Comparison of ENCODE assay signal across 9 mouse cellular contexts in the genomic region with DNA sequence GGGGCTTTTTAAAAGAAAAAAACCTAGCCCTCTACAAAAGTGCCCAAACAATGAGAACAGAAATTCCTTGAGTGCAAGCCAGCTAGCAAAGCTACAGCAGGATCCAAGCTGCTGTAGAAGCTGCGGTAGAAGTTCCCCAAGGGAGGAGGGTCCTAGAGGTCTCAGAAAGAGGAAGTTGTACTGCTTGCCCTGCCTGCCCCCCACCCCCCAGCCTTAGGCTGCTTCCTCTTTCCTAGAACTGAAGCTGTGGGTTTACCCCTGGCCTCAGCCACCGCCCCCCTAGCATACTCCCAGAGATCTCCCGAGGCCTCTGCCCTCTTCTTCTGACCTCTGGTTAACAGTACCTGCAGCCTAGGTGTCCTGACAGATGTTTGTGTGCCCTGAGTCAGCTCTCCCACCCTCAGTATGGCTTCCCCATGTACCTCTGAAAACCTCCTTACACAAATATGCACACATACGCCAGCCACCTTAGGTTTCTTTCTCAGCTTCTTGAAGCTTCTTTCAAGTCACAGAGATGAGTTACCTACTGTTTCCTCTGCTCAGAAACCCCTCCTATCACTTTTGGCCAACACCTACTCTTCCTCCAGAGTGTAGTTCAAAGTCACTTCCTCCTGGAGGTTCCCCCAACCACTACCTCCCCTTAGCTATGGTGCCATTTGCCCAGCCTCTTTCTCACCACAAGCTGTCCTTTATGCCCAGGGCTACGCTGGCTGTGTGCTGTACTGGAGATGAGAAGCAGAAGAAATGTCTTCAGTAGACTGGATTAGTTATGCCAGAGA. TPM values are rescaled to one million over a fixed set of nuclear protein-coding genes. Genes with fewer than 3 reads are reported as not detected.
A peak's percentile ranks its signal among the peaks of the same experiment; 100 is the strongest.
DNase-seq lines count a peak whose midpoint lies in the region; ATAC-seq and TF ChIP-seq lines count a peak whose summit lies in the region.
"Had no signal": no experiment of that assay in that cellular context is flagged by ENCODE, and none has a peak within 500 bp of the region (broad histone marks: within the 10 kb centered on the region; RNA-seq: fewer than 3 reads in every experiment).

No protein-coding gene starts in this region.

- no peaks in the 10 kb centered on the region for H3K36me3 ChIP-seq in midbrain, embryonic 14.5 days (ENCODE audit: control insufficient read depth, insufficient read depth, low read length)
- no peaks in the 10 kb centered on the region for H3K36me3 ChIP-seq in midbrain, embryonic 13.5 days
- no peaks in the 10 kb centered on the region for H3K36me3 ChIP-seq in splenic B cell, adult 2 months (ENCODE audit: control insufficient read depth, insufficient read depth, low read length, poor library complexity, severe bottlenecking)
- H3K36me3 ChIP-seq in midbrain, postnatal 0 days (ENCODE audit: insufficient read depth, low read length) = no peaks in the 10 kb centered on the region
- H3K36me3 ChIP-seq: midbrain, embryonic 12.5 days had no signal

- H3K4me1 ChIP-seq in midbrain, embryonic 14.5 days (ENCODE audit: control insufficient read depth, insufficient read depth, low read length) = peaks cover 4% of the 10 kb centered on the region; the same call in 1 of the 2 replicates
- peaks cover 17% of the 10 kb centered on the region for H3K4me1 ChIP-seq in midbrain, embryonic 13.5 days (replicated peaks)
- no peaks in the 10 kb centered on the region for H3K4me1 ChIP-seq in lung, adult 2 months (ENCODE audit: control insufficient read depth, insufficient read depth, low read length)
- H3K4me1 ChIP-seq in midbrain, postnatal 0 days (ENCODE audit: insufficient read depth, low read length) = peaks cover 3% of the 10 kb centered on the region; the same call in 1 of the 2 replicates

- 73% methylated on average over 5 of the region's 5 CpGs for WGBS in midbrain, embryonic 14.5 days
- WGBS in midbrain, embryonic 13.5 days = 80% methylated on average over 5 of the region's 5 CpGs
- 43% methylated on average over 5 of the region's 5 CpGs for WGBS in lung, adult 2 months
- WGBS in midbrain, postnatal 0 days = 68% methylated on average over 5 of the region's 5 CpGs

- TF ChIP-seq CTCF in lung, adult 2 months (IDR thresholded peaks at IDR 0.05; ENCODE audit: insufficient read depth, low read length) = no peak
- TF ChIP-seq CTCF in midbrain, postnatal 0 days (IDR thresholded peaks at IDR 0.05) = no peak

- H3K9ac ChIP-seq in midbrain, embryonic 14.5 days (replicated peaks; ENCODE audit: low read length) = no peak overlapping the region
- no peak overlapping the region for H3K9ac ChIP-seq in midbrain, embryonic 13.5 days (replicated peaks)
- H3K9ac ChIP-seq in midbrain, postnatal 0 days (replicated peaks; ENCODE audit: low read length, poor library complexity, severe bottlenecking) = no peak overlapping the region
- H3K9ac ChIP-seq: midbrain, embryonic 12.5 days had no signal

- 0 out of 2 replicates have a peak, but pooled peaks have one; percentile 7 for TF ChIP-seq POLR2A in lung, adult 2 months (IDR thresholded peaks at IDR 0.05; ENCODE audit: borderline replicate concordance, extremely low read depth, low read depth, low read length)

- H3K27me3 ChIP-seq in midbrain, embryonic 14.5 days (ENCODE audit: control insufficient read depth, insufficient read depth, low read length) = no peaks in the 10 kb centered on the region
- no peaks in the 10 kb centered on the region for H3K27me3 ChIP-seq in midbrain, embryonic 13.5 days
- no peaks in the 10 kb centered on the region for H3K27me3 ChIP-seq in splenic B cell, adult 2 months (ENCODE audit: control insufficient read depth, insufficient read depth, low read length, poor library complexity, severe bottlenecking)
- H3K27me3 ChIP-seq in midbrain, postnatal 0 days (ENCODE audit: insufficient read depth, low read length) = no peaks in the 10 kb centered on the region
- H3K27me3 ChIP-seq: midbrain, embryonic 12.5 days had no signal

- H3K9me3 ChIP-seq in midbrain, embryonic 14.5 days (ENCODE audit: control insufficient read depth, low read length) = no peaks in the 10 kb centered on the region
- no peaks in the 10 kb centered on the region for H3K9me3 ChIP-seq in midbrain, embryonic 13.5 days
- no peaks in the 10 kb centered on the region for H3K9me3 ChIP-seq in midbrain, postnatal 0 days (ENCODE audit: low read length)
- H3K9me3 ChIP-seq: midbrain, embryonic 12.5 days had no signal

- no peak overlapping the region for H3K4me2 ChIP-seq in midbrain, embryonic 14.5 days (ENCODE audit: low read length)
- no peak overlapping the region for H3K4me2 ChIP-seq in midbrain, embryonic 13.5 days (replicated peaks)
- H3K4me2 ChIP-seq in midbrain, postnatal 0 days (ENCODE audit: low read depth, low read length, poor library complexity, severe bottlenecking) = no peak overlapping the region
- H3K4me2 ChIP-seq: midbrain, embryonic 12.5 days had no signal

- no peak overlapping the region for H3K4me3 ChIP-seq in midbrain, embryonic 14.5 days (replicated peaks; ENCODE audit: low read depth, low read length)
- H3K4me3 ChIP-seq in midbrain, embryonic 13.5 days (replicated peaks) = no peak overlapping the region
- H3K4me3 ChIP-seq in lung, adult 2 months (replicated peaks; ENCODE audit: extremely low read depth, low read depth, low read length) = no peak overlapping the region
- no peak overlapping the region for H3K4me3 ChIP-seq in midbrain, postnatal 0 days (ENCODE audit: low read depth, low read length)
- H3K4me3 ChIP-seq: midbrain, embryonic 12.5 days had no signal

- H3K27ac ChIP-seq in midbrain, embryonic 14.5 days (replicated peaks; ENCODE audit: low read depth, low read length) = no peak overlapping the region
- H3K27ac ChIP-seq in midbrain, embryonic 13.5 days = no peak overlapping the region
- H3K27ac ChIP-seq in midbrain, postnatal 0 days (ENCODE audit: low read depth, low read length) = no peak overlapping the region
- H3K27ac ChIP-seq: midbrain, embryonic 12.5 days had no signal

- no peak for ATAC-seq in midbrain, embryonic 14.5 days (ENCODE audit: low FRiP score, low TSS enrichment)
- no peak for ATAC-seq in midbrain, embryonic 13.5 days
- ATAC-seq in midbrain, postnatal 0 days (ENCODE audit: low FRiP score) = no peak

- intact Hi-C loops in heart, postnatal 14 days (cut with DNase I) = no loop called here

- DNase-seq in midbrain, embryonic 14.5 days = peak; percentile 20
- peak; percentile 39 to 49 for DNase-seq in heart, postnatal 14 days
- no peak for DNase-seq in lung, adult 2 months
- DNase-seq in splenic B cell, adult 2 months (ENCODE audit: low read depth, low spot score) = peak; percentile 93
- no peak for DNase-seq in midbrain, postnatal 0 days (ENCODE audit: low spot score)
- DNase-seq in cerebellum, adult 11 months = no peak
- no peak for DNase-seq in frontal cortex, adult 2 months (ENCODE audit: extremely low spot score in 1 of 2, low spot score in 1 of 2)

RNA-seq across cellular contexts. Expression of a gene that starts 7.3 kb away (rescaled TPM):
- 3.9 and 4.5 TPM in 2 replicates for polyA plus RNA-seq in midbrain, embryonic 14.5 days (2014; fragmentation: Nextera tagmentation; extraction: Ambion mirVana)
- 2.7 and 3.5 TPM in 2 replicates for polyA plus RNA-seq in midbrain, embryonic 13.5 days (2015; fragmentation: Nextera tagmentation; extraction: Ambion mirVana)
- total RNA-seq in heart, postnatal 14 days (2021) = 1 to 10 TPM; 2.4 to 3.3 TPM
- 13.1 and 20.0 TPM in 2 replicates for polyA plus RNA-seq in lung, adult 2 months (2012; rRNA removed)
- total RNA-seq in midbrain, postnatal 0 days (2014; rRNA removed) = 7.8 and 9.0 TPM in 2 replicates
- 5.1 and 5.3 TPM in 2 replicates for polyA plus RNA-seq in midbrain, postnatal 0 days (2015; fragmentation: Nextera tagmentation; extraction: Ambion mirVana)
- 12.2 and 12.4 TPM in 2 replicates for polyA plus RNA-seq in frontal cortex, adult 2 months (2012; rRNA removed)

Comparison
In these comparisons a context has a peak if more than half of its experiments do, and no peak if none do; other contexts are left out.
1. DNase-seq: peak in midbrain, embryonic 14.5 days (single experiment), heart, postnatal 14 days (2 of 2) and splenic B cell, adult 2 months (single experiment); none in lung, adult 2 months (single experiment), midbrain, postnatal 0 days (single experiment), cerebellum, adult 11 months (single experiment) and frontal cortex, adult 2 months (0 of 2).